Mouse (Mus musculus) heart, adult 8-10 months (tissue): ENCODE data around the gene Il22ra2. TPM values are rescaled to one million over a fixed set of nuclear protein-coding genes. Genes with fewer than 3 reads are reported as not detected.

ENCODE experiments used
- total RNA-seq, 4 experiments: library from RNA; stranded (reverse); gene quantifications; 2 replicates each; pipeline ENCODE4 v1.2.4; 2022

The Il22ra2 gene
- total RNA-seq, 4 experiments from 2014 or later: not detected

Other genes with a start within 250 kb of the Il22ra2 start
- 10 to 100 TPM; 38.6 to 45.7 (median 39.3) TPM for gene Ifngr1, start 30.0 kb upstream of the Il22ra2 start, total RNA-seq
- not detected for gene Il20ra, start 90.6 kb downstream of the Il22ra2 start, total RNA-seq
- not detected for gene Slc35d3, start 229.5 kb downstream of the Il22ra2 start, total RNA-seq